Mouse (Mus musculus): ENCODE measurements at regions not wholly inside any gene's neighbourhood (a gene's known extent, or its start where the extent isn't known, plus 50 kb on each side); places are given as distances from the start of the nearest gene placed in this dataset.

- H3K4me1 ChIP-seq (ENCODE audit: control insufficient read depth, insufficient read depth, low read length) = no peaks in the 10 kb centered on the region; the same call in 1 of the 2 replicates
- no peaks in the 10 kb centered on the region for H3K9me3 ChIP-seq (ENCODE audit: control insufficient read depth, low read length)
- DNase-seq (ENCODE audit: low spot score) = no peak
- WGBS = 50% methylated on average over 3 of the region's 3 CpGs
- H3K9ac ChIP-seq (ENCODE audit: low read length) = no peak overlapping the region
- H3K27me3 ChIP-seq (ENCODE audit: control insufficient read depth, insufficient read depth, low read length) = no peaks in the 10 kb centered on the region
- no peak overlapping the region for H3K4me3 ChIP-seq (ENCODE audit: low read depth, low read length)
- no peaks in the 10 kb centered on the region for H3K36me3 ChIP-seq (ENCODE audit: control insufficient read depth, insufficient read depth, low read length)
- no peak overlapping the region for H3K4me2 ChIP-seq (ENCODE audit: low read depth, severe bottlenecking)
- H3K27ac ChIP-seq (replicated peaks; ENCODE audit: low read depth, low read length) = no peak overlapping the region
- no peak for ATAC-seq (ENCODE audit: insufficient number of reproducible peaks, low FRiP score, low TSS enrichment, low read depth)
These were observed 547.6 kb upstream of the Cited2 start for GRCm38 (mm10) chr10:17175385-17175784.

- WGBS = 90% methylated on average over 1 of the region's 1 CpGs
- DNase-seq (ENCODE audit: low spot score) (no peak), ATAC-seq (ENCODE audit: insufficient number of reproducible peaks, low FRiP score, low TSS enrichment, low read depth) (no peak)
- H3K4me2 ChIP-seq (ENCODE audit: low read depth, severe bottlenecking) = no peak overlapping the region
- H3K27ac ChIP-seq (replicated peaks; ENCODE audit: low read depth, low read length) = no peak overlapping the region
- no peak overlapping the region for H3K4me3 ChIP-seq (ENCODE audit: low read depth, low read length)
- H3K27me3 ChIP-seq (ENCODE audit: control insufficient read depth, insufficient read depth, low read length) = no peaks in the 10 kb centered on the region
- no peaks in the 10 kb centered on the region for H3K36me3 ChIP-seq (ENCODE audit: control insufficient read depth, insufficient read depth, low read length)
- no peak overlapping the region for H3K9ac ChIP-seq (ENCODE audit: low read length)
- H3K4me1 ChIP-seq (ENCODE audit: control insufficient read depth, insufficient read depth, low read length) = no peaks in the 10 kb centered on the region; the same call in 1 of the 2 replicates
- H3K9me3 ChIP-seq (ENCODE audit: control insufficient read depth, low read length) = no peaks in the 10 kb centered on the region
These were observed 546.0 kb upstream of the Cited2 start for GRCm38 (mm10) chr10:17177054-17177453.

GRCm38 (mm10) chr10:17177503-17178278, 545.3 kb upstream of the Cited2 start:
- ATAC-seq (ENCODE audit: insufficient number of reproducible peaks, low FRiP score, low TSS enrichment, low read depth) = no peak

GRCm38 (mm10) chr10:17178627-17179026, 544.4 kb upstream of the Cited2 start:
- Histone ChIP-seq H3K36me3 (ENCODE audit: control insufficient read depth, insufficient read depth, low read length) (no peaks in the 10 kb centered on the region), H3K27me3 (ENCODE audit: control insufficient read depth, insufficient read depth, low read length) (no peaks in the 10 kb centered on the region), H3K4me3 (ENCODE audit: low read depth, low read length) (no peak overlapping the region), H3K9me3 (ENCODE audit: control insufficient read depth, low read length) (no peaks in the 10 kb centered on the region), H3K9ac (ENCODE audit: low read length) (no peak overlapping the region), H3K27ac (replicated peaks; ENCODE audit: low read depth, low read length) (no peak overlapping the region), H3K4me2 (ENCODE audit: low read depth, severe bottlenecking) (no peak overlapping the region), H3K4me1 (ENCODE audit: control insufficient read depth, insufficient read depth, low read length) (no peaks in the 10 kb centered on the region; the same call in 1 of the 2 replicates)
- DNase-seq (ENCODE audit: low spot score) (no peak), ATAC-seq (ENCODE audit: insufficient number of reproducible peaks, low FRiP score, low TSS enrichment, low read depth) (no peak)

More at GRCm38 (mm10) chr10:17177503-17178278, 545.3 kb upstream of the Cited2 start:
- Histone ChIP-seq H3K36me3 (ENCODE audit: control insufficient read depth, insufficient read depth, low read length) (no peaks in the 10 kb centered on the region), H3K9me3 (ENCODE audit: control insufficient read depth, low read length) (no peaks in the 10 kb centered on the region), H3K4me2 (ENCODE audit: low read depth, severe bottlenecking) (no peak overlapping the region), H3K27ac (replicated peaks; ENCODE audit: low read depth, low read length) (no peak overlapping the region), H3K4me1 (ENCODE audit: control insufficient read depth, insufficient read depth, low read length) (no peaks in the 10 kb centered on the region; the same call in 1 of the 2 replicates), H3K9ac (ENCODE audit: low read length) (no peak overlapping the region), H3K27me3 (ENCODE audit: control insufficient read depth, insufficient read depth, low read length) (no peaks in the 10 kb centered on the region), H3K4me3 (ENCODE audit: low read depth, low read length) (no peak overlapping the region)
- 77% methylated on average over 4 of the region's 4 CpGs for WGBS
- no peak for DNase-seq (ENCODE audit: low spot score)

- Histone ChIP-seq H3K27ac (replicated peaks; ENCODE audit: low read depth, low read length) (no peak overlapping the region), H3K4me3 (ENCODE audit: low read depth, low read length) (no peak overlapping the region), H3K9me3 (ENCODE audit: control insufficient read depth, low read length) (no peaks in the 10 kb centered on the region), H3K4me2 (ENCODE audit: low read depth, severe bottlenecking) (no peak overlapping the region), H3K4me1 (ENCODE audit: control insufficient read depth, insufficient read depth, low read length) (no peaks in the 10 kb centered on the region), H3K9ac (ENCODE audit: low read length) (no peak overlapping the region), H3K36me3 (ENCODE audit: control insufficient read depth, insufficient read depth, low read length) (no peaks in the 10 kb centered on the region), H3K27me3 (ENCODE audit: control insufficient read depth, insufficient read depth, low read length) (no peaks in the 10 kb centered on the region)
- ATAC-seq (ENCODE audit: insufficient number of reproducible peaks, low FRiP score, low TSS enrichment, low read depth) = no peak
- 72% methylated on average over 2 of the region's 2 CpGs for WGBS
- no peak for DNase-seq (ENCODE audit: low spot score)
These were observed 538.6 kb upstream of the Cited2 start for GRCm38 (mm10) chr10:17184418-17184817.

- Histone ChIP-seq H3K27me3 (ENCODE audit: control insufficient read depth, insufficient read depth, low read length) (no peaks in the 10 kb centered on the region), H3K4me1 (ENCODE audit: control insufficient read depth, insufficient read depth, low read length) (peaks cover 5% of the 10 kb centered on the region; the same call in 1 of the 2 replicates), H3K4me2 (ENCODE audit: low read depth, severe bottlenecking) (no peak overlapping the region), H3K9me3 (ENCODE audit: control insufficient read depth, low read length) (no peaks in the 10 kb centered on the region), H3K36me3 (ENCODE audit: control insufficient read depth, insufficient read depth, low read length) (no peaks in the 10 kb centered on the region), H3K4me3 (ENCODE audit: low read depth, low read length) (no peak overlapping the region), H3K27ac (replicated peaks; ENCODE audit: low read depth, low read length) (no peak overlapping the region), H3K9ac (ENCODE audit: low read length) (no peak overlapping the region)
- 42% methylated on average over 12 of the region's 12 CpGs for WGBS
- ATAC-seq (ENCODE audit: insufficient number of reproducible peaks, low FRiP score, low TSS enrichment, low read depth) (no peak), DNase-seq (ENCODE audit: low spot score) (no peak)
These were observed 526.8 kb upstream of the Cited2 start for GRCm38 (mm10) chr10:17196205-17196604.

GRCm38 (mm10) chr10:17196636-17197035, 526.4 kb upstream of the Cited2 start:
- H3K27me3 ChIP-seq (ENCODE audit: control insufficient read depth, insufficient read depth, low read length) = no peaks in the 10 kb centered on the region
- no peak overlapping the region for H3K4me3 ChIP-seq (ENCODE audit: low read depth, low read length)
- no peaks in the 10 kb centered on the region for H3K9me3 ChIP-seq (ENCODE audit: control insufficient read depth, low read length)
- no peak overlapping the region for H3K9ac ChIP-seq (ENCODE audit: low read length)
- H3K4me1 ChIP-seq (ENCODE audit: control insufficient read depth, insufficient read depth, low read length) = peaks cover 5% of the 10 kb centered on the region; the same call in 1 of the 2 replicates
- 30% methylated on average over 1 of the region's 1 CpGs for WGBS
- no peak overlapping the region for H3K4me2 ChIP-seq (ENCODE audit: low read depth, severe bottlenecking)
- DNase-seq (ENCODE audit: low spot score) (no peak), ATAC-seq (ENCODE audit: insufficient number of reproducible peaks, low FRiP score, low TSS enrichment, low read depth) (no peak)
- no peak overlapping the region for H3K27ac ChIP-seq (replicated peaks; ENCODE audit: low read depth, low read length)
- no peaks in the 10 kb centered on the region for H3K36me3 ChIP-seq (ENCODE audit: control insufficient read depth, insufficient read depth, low read length)

- H3K27me3 ChIP-seq (ENCODE audit: control insufficient read depth, insufficient read depth, low read length) = no peaks in the 10 kb centered on the region
- no peak overlapping the region for H3K27ac ChIP-seq (replicated peaks; ENCODE audit: low read depth, low read length)
- H3K36me3 ChIP-seq (ENCODE audit: control insufficient read depth, insufficient read depth, low read length) = no peaks in the 10 kb centered on the region
- H3K9ac ChIP-seq (ENCODE audit: low read length) = no peak overlapping the region
- DNase-seq (ENCODE audit: low spot score) = peak; percentile 34
- H3K4me1 ChIP-seq (ENCODE audit: control insufficient read depth, insufficient read depth, low read length) = peaks cover 5% of the 10 kb centered on the region; the same call in 1 of the 2 replicates
- no peaks in the 10 kb centered on the region for H3K9me3 ChIP-seq (ENCODE audit: control insufficient read depth, low read length)
- H3K4me2 ChIP-seq (ENCODE audit: low read depth, severe bottlenecking) = no peak overlapping the region
- ATAC-seq (ENCODE audit: insufficient number of reproducible peaks, low FRiP score, low TSS enrichment, low read depth) = no peak
- H3K4me3 ChIP-seq (ENCODE audit: low read depth, low read length) = no peak overlapping the region
- WGBS = 64% methylated on average over 8 of the region's 8 CpGs
These were observed 522.2 kb upstream of the Cited2 start for GRCm38 (mm10) chr10:17200524-17201426.
